Mouse (Mus musculus): ENCODE results near the gene Gm9508. TPM values are rescaled to one million over a fixed set of nuclear protein-coding genes. Genes with fewer than 3 reads are reported as not detected.

The Gm9508 gene
- total RNA-seq, 2 experiments from 2014 or later = not detected

DNA sequence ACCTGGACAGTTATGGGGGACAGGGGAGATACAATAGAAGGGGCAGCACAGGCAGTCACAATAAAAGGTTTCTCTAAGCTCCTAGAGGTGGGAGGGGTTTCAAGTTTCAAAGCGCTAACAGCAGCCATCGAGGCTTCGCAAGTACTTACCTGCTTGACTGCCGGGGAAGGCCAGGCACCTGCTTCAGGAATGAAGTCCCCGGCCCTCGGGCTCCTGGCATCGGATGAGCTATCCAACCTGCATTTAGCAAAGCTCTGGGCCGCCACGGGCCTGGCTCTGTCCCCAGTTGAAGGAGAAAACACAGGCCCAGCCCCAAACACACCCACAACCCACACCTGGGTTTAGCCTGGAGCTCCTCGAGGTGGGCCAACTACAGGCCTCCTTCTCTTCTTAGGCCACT, 10.0 kb downstream of the Gm9508 start:
- H3K4me3 ChIP-seq = no peak overlapping the region
- no peak overlapping the region for H3K27ac ChIP-seq
- no peak for TF ChIP-seq CTCF (conservative IDR thresholded peaks at IDR 0.05)
- no peak for DNase-seq (ENCODE audit: low spot score in 2 of 2)

DNA sequence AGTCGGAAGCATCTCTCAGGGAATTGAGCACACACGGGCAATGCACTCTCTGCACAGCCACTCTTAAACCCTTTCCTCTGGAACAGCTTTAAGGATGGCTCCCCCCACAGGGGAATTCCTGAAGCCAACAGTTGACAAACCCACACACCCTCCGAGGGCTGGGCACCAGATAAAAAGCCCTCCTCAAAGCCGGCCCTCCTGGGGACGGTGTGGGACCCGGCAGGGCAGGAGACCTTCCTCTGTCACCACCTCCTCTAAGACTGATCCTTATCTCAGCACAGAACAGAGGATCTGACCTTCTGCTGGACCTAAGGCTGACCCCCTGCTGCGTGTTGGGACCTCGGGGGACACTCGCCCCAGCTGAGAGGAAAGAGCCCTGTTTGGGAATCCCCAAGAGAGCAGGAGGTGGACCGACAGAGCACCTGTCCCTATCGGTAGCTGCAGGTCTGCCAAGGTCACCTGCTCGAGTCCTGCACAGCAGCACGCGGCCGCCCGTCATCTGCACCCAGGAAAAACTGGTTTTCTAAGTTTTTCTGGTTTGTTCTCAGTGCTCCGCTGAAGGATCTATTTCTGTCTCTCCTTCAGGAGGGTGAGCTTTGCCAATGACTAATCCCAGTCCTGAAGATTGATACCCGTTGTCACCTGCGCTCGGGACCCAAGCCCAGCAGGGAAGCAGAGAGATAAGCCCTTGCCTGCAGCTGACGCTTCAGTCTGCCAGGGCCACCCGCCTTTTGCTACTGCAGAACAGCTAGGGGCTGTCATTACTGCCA, 11.0 kb downstream of the Gm9508 start, which contains the start of gene Tspear:
TSS of gene Tspear (plus strand) at position 675 of the 770 bp plus-strand sequence.
- no peak within 1 kb of the TSS for H3K4me3 ChIP-seq
- no peak within 1 kb of the TSS for H3K27ac ChIP-seq
- no peak for TF ChIP-seq CTCF (conservative IDR thresholded peaks at IDR 0.05)
- no peak for DNase-seq (ENCODE audit: low spot score in 2 of 2)

DNA sequence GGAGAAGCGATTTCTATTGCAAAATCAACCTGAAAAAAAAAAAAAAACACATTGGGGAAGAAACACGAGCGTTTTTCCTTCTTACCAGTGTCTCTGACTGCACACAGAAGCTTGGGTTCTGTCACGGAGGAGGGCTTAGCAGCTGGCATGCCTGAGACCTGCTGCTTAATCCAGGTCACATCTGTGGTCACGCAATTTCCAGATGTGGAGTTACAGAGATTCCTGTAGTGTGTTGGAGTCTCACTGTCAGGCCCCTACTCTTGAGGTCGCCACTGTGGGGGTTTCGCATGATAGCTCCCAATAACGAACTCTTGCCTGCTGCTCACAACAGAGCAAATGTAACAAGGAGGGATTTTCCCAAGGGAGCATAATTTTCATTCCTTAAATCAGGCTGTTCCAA, 12.9 kb downstream of the Gm9508 start:
- H3K4me3 ChIP-seq = no peak overlapping the region
- no peak for DNase-seq (ENCODE audit: low spot score in 2 of 2)

DNA sequence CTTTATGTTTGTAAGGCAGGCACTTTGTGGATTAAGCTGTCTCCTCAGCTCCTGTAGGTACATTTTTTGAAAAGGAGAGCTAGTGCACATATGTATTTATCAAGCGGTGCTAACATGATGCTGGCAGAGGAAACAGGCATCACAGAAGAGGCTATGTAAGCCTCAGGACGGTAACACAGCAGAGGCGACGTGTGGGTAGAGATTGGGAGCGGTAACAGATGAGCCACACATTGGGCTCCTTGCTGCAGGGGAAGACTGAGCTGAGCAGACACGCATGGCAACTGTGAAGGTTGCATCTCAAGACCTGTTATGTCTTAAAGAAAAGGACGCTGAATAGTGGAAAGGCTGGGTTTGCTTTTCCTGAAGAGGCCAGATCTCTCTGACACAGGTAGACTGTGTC, 14.0 kb downstream of the Gm9508 start:
- TF ChIP-seq CTCF (conservative IDR thresholded peaks at IDR 0.05) = no peak
- Histone ChIP-seq H3K4me3 (no peak overlapping the region), H3K27ac (no peak overlapping the region)
- DNase-seq (ENCODE audit: low spot score in 2 of 2) = no peak

More for the DNA sequence above, 12.9 kb downstream of the Gm9508 start:
- no peak overlapping the region for H3K27ac ChIP-seq
- TF ChIP-seq CTCF (conservative IDR thresholded peaks at IDR 0.05) = no peak

DNA sequence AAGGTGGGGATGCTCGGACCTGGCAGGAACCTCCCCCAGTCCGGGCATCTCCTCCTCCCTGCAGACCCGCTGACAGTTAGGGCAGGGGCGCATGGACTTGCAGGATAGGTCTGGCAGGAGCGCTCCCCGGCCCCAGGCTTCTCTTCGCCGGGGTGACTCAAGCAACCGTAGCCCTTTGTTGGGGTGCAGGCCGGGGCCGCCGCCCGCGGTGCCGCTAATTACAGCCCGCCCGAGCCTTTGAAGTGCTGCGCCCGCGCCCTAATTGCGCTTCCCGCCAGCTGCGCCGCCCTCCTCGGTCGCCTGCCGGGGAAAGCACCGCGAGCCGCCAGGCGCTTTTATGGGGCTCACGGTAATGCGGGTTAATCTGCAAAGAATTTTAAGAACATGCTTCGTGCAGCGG, 19.5 kb downstream of the Gm9508 start:
- DNase-seq (ENCODE audit: low spot score in 2 of 2) = no peak
- peak overlapping the region; percentile 11 for H3K4me3 ChIP-seq
- H3K27ac ChIP-seq = no peak overlapping the region
- no peak for TF ChIP-seq CTCF (conservative IDR thresholded peaks at IDR 0.05)

DNA sequence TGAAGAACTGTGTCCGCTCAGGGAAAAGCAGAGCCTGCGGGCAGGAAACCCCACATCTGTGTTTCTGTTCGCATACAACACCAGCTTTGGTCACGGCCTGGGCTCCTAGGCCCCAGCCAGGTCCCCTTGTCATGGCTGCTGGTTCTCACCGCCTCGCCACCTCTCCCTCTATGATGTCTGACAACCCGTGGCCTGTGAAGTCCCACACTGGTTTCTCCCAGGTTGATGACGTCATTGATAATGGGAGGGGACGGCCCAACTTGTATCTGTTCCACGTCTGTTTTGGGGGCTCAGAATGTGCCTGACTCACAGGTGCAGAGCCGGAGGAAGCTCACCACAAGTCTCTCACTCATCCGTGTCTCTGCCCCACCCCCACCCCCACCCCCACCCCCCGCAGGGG, 23.3 kb downstream of the Gm9508 start:
- no peak for TF ChIP-seq CTCF (conservative IDR thresholded peaks at IDR 0.05)
- Histone ChIP-seq H3K27ac (no peak overlapping the region), H3K4me3 (no peak overlapping the region)
- DNase-seq (ENCODE audit: low spot score in 2 of 2) = no peak

DNA sequence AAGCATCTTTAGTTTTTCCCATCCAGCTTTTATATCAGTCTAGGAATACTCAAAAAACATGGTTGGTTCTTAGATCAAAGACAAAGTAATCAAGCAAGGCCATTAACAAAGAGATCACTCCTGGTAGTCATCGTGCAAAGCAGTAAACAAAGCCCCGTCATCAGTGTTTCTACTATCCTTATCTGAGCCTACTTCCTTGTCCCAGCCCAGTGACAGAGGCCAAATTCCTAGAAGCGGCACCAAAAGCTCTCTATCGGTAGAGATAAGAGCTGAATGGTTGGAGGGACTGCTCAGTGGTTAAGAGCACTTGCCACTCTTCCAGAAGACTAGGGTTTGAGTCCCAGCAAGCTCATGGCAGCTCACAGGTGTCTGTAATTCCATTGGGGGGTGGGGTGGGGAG, 25.5 kb downstream of the Gm9508 start:
- Histone ChIP-seq H3K4me3 (no peak overlapping the region), H3K27ac (no peak overlapping the region)
- TF ChIP-seq CTCF (conservative IDR thresholded peaks at IDR 0.05) = no peak
- DNase-seq (ENCODE audit: low spot score in 2 of 2) = no peak

DNA sequence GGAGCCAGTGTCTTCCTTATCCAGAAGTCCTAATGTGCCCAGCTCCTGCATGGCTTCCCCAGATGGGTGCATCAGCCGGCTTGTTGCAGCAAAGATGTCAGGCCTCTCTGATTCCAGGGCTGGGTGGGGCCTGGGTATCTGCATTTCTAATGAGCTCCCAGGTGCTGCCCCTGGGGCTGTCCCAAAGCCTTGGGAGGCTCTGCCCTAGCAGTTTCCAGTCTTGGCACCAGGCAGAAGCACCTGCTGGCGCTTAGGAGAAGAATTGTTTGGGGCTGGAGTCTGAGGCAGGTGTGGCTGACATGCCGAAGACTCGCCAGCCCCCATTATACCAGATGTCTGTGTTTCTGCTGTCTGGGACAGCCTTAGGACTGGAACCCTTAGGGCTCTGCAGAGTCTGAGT, 26.3 kb downstream of the Gm9508 start:
- H3K27ac ChIP-seq = no peak overlapping the region
- H3K4me3 ChIP-seq = no peak overlapping the region
- no peak for DNase-seq (ENCODE audit: low spot score in 2 of 2)
- TF ChIP-seq CTCF (conservative IDR thresholded peaks at IDR 0.05) = no peak

DNA sequence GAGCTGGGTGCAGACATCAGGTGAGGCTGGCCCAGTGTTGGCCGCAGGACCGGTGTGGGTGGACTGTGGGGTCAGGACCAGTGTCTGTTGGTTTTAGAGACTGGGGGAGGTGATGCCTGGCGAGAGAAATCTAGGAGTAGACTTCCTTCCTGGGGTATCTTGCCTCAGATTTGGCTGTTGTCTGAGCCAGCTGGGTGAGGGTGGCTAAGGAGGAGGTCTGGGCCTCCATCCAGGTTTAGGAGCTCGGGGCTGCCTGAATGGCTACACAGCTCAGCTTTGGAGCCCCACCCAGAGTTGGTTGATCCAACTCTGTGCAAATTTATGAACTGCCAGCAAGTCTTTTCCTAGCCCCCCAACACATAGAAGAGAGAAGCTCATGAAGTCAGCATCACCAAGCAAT, 29.6 kb downstream of the Gm9508 start:
- Histone ChIP-seq H3K27ac (no peak overlapping the region), H3K4me3 (no peak overlapping the region)
- peak; percentile 40 to 45 for DNase-seq (ENCODE audit: low spot score in 2 of 2)
- TF ChIP-seq CTCF (conservative IDR thresholded peaks at IDR 0.05) = no peak

DNA sequence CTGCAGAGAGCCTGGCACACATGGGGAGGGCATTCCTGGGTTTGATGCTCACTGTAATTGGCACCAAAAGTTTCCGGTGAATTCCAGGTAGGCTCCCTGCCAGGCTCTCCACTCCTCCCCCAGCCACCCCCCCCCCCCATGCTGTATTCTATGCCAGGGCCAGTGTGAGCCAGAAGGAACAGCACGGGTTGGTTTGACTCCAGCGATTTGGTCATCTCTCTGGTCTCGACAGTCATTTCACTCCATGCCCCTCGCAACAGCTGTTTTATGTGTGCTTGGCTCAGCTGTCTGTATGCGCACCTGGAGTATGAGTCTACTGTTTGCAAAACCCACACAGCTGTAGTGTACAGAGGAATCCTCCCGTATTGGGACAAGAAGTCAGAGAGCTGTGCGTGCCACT, 30.7 kb downstream of the Gm9508 start:
- H3K27ac ChIP-seq = no peak overlapping the region
- DNase-seq (ENCODE audit: low spot score in 2 of 2) = no peak
- no peak for TF ChIP-seq CTCF (conservative IDR thresholded peaks at IDR 0.05)
- no peak overlapping the region for H3K4me3 ChIP-seq

DNA sequence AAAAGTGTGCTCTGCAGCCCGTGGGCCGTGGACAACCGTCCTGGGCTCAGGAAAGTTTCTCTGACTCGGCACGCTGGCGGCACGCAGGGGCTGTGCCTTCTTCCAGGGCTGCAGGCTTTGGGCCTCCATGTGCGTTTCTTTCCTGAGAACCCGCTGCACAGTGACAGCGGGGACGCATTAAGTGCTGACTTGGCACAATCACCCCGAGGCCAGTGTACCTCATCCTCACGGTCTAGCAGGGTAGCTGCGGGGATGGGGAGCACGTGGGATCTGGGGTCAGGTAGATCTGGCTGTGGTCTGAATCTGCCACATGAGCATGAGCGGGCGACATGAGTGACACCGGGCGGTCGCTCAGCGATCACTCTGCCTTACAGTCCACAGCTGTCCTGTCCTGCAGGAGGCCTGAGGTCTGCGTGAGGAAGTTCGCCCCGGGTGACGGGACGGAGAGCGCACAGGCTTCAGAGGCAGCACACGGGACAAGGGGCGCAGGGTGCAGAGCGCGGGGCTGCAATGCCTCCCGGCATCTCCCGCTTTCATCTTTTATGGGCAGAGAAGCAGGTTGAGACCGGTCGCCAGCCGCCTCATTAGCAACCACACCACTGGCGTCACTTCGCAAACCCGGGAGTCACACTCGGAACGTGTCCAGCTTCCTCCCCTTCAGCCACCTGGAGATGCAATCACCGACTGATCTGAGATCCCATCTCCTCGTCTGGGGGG, 32.9 kb downstream of the Gm9508 start:
- DNase-seq (ENCODE audit: low spot score in 2 of 2) = no peak
- no peak for TF ChIP-seq CTCF (conservative IDR thresholded peaks at IDR 0.05)
- no peak overlapping the region for H3K27ac ChIP-seq

DNA sequence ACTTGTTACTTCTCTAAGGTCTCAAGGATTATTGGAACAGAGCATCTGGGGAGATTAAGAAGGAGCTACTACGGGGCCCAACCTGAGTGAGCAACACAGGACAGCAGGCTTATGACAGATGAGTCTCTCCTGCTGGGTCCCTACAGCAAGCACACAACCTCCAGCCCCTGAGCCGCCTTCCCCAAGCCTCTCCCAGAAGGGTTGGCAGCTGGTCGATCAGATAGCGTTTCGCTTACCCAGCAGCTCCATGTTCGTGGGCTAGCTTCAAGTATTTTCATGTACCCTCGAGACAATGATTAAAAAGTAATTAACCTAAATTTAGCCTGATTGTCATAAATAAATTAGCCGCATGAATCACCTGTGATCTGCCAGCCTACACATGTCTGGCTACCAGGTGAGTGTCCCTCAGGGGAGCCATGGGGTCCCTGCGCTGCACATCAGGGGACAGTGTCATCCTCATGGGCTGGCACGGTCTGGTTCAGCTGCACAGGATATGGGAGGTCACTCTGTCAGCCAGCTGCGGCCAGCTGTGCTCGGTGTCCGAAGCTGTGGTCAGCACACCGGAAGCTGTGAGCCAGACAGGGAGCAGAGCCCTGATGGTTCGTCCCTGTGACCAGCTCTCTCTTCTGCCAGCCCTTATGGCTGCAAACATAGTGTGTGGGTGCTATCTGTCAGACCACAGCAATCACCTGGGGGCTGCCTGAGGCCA, 38.6 kb downstream of the Gm9508 start:
- no peak overlapping the region for H3K27ac ChIP-seq
- H3K4me3 ChIP-seq = no peak overlapping the region
- TF ChIP-seq CTCF (conservative IDR thresholded peaks at IDR 0.05) = no peak
- no peak for DNase-seq (ENCODE audit: low spot score in 2 of 2)

More for the DNA sequence above, 32.9 kb downstream of the Gm9508 start:
- no peak overlapping the region for H3K4me3 ChIP-seq

DNA sequence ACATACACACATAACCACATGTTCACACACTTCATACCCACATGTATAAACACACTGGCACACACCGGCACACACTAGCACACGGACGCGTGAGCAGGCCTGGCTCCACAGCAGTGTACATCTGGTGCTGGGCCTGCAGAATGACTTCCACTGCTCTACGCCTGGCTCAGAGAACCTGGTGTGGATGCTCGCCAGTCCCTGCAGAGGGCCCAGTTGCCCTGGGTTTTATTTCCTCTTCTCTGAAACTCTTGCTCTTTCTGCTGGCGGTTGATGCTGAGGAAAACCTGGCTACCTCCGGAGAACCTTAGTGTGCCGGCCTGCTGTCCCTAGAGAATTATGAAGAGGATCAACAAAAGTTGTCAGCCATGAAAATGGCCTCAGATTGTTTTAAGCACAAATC, 45.0 kb downstream of the Gm9508 start:
- H3K27ac ChIP-seq = no peak overlapping the region
- 0 out of 2 replicates have a peak, but pooled peaks have one; percentile 20 for TF ChIP-seq CTCF (conservative IDR thresholded peaks at IDR 0.05)
- H3K4me3 ChIP-seq = no peak overlapping the region
- no peak for DNase-seq (ENCODE audit: low spot score in 2 of 2)
